In the genomic region with DNA sequence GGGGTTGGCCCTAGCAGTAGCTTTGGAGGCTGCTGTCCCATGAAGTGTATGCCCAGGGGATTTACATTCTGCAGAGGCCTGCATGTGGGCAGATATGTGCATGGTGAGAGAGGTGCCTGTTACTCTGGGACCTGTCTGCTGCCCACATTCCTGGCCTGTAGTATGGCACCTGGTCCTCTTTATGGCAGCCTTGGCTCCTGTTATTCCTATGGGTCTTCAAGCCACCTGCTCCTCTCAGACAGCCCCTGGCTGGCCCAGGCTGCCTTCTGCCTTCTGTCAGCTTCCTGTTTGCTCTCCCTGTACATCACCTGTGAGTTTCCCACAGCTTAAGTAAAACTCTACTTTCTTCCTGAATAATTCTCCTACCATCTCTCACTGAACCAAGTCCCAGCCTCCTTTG, we compare ENCODE assay signal across 21 mouse cellular contexts. TPM values are rescaled to one million over a fixed set of nuclear protein-coding genes. Genes with fewer than 3 reads are reported as not detected.
A peak's percentile ranks its signal among the peaks of the same experiment; 100 is the strongest.
DNase-seq lines count a peak whose midpoint lies in the region; ATAC-seq and TF ChIP-seq lines count a peak whose summit lies in the region.
"Had no signal": no experiment of that assay in that cellular context is flagged by ENCODE, and none has a peak within 500 bp of the region (broad histone marks: within the 10 kb centered on the region; RNA-seq: fewer than 3 reads in every experiment).

No protein-coding gene starts in this region.

- no peaks in the 10 kb centered on the region for H3K4me1 ChIP-seq in kidney, embryonic 14.5 days (ENCODE audit: control insufficient read depth, insufficient read depth, low read length)
- H3K4me1 ChIP-seq in G1E (ENCODE audit: insufficient read depth, low read depth, low read length) = no peaks in the 10 kb centered on the region
- H3K4me1 ChIP-seq: forebrain, embryonic 12.5 days had no signal

- peak; percentile 21; the same call in 1 of the 2 replicates for ATAC-seq in kidney, embryonic 14.5 days (ENCODE audit: low FRiP score, low TSS enrichment)
- ATAC-seq in G1E (ENCODE audit: extremely low read depth, insufficient number of reproducible peaks, low FRiP score, poor library complexity, severe bottlenecking) = 0 out of 2 replicates have a peak, but pooled peaks have one; percentile 15
- ATAC-seq: forebrain, embryonic 16.5 days; inflammation-experienced regulatory T-cells, adult 6 months had no signal

- no peaks in the 10 kb centered on the region for H3K27me3 ChIP-seq in kidney, embryonic 14.5 days (ENCODE audit: control insufficient read depth, insufficient read depth, low read length)
- H3K27me3 ChIP-seq in G1E (ENCODE audit: insufficient read depth, low read length) = no peaks in the 10 kb centered on the region
- H3K27me3 ChIP-seq: embryonic facial prominence, embryonic 13.5 days had no signal

- no peaks in the 10 kb centered on the region for H3K36me3 ChIP-seq in kidney, embryonic 14.5 days (ENCODE audit: control insufficient read depth, insufficient read depth, low read length)
- H3K36me3 ChIP-seq in G1E (replicated peaks) = no peaks in the 10 kb centered on the region
- H3K36me3 ChIP-seq: embryonic facial prominence, embryonic 13.5 days; forebrain, embryonic 12.5 days; heart, embryonic 10.5 days had no signal

- no peak overlapping the region for H3K4me3 ChIP-seq in kidney, embryonic 14.5 days (ENCODE audit: low read length)
- no peak overlapping the region for H3K4me3 ChIP-seq in G1E (ENCODE audit: low read depth, low read length)
- H3K4me3 ChIP-seq: embryonic facial prominence, embryonic 13.5 days; forebrain, embryonic 12.5 days; heart, embryonic 10.5 days had no signal

- no peak overlapping the region for H3K27ac ChIP-seq in kidney, embryonic 14.5 days (ENCODE audit: low read depth, low read length)
- H3K27ac ChIP-seq: embryonic facial prominence, embryonic 13.5 days; forebrain, embryonic 12.5 days; heart, embryonic 10.5 days; hindbrain, embryonic 14.5 days had no signal

- H3K9ac ChIP-seq in kidney, embryonic 14.5 days (ENCODE audit: low read depth, low read length) = no peak overlapping the region
- H3K9ac ChIP-seq: embryonic facial prominence, embryonic 13.5 days; forebrain, embryonic 12.5 days; hindbrain, embryonic 14.5 days had no signal

- DNase-seq in cerebellum, postnatal 10 days = peak; percentile 66 to 74
- DNase-seq in cerebellum, adult 11-12 months = no peak
- no peak for DNase-seq in kidney, adult 8-10 months
- DNase-seq in G1E (ENCODE audit: low spot score) = no peak
- DNase-seq in brain, adult 2 months (ENCODE audit: low read depth, low spot score) = peak; percentile 53
- no peak for DNase-seq in yolk sac, embryonic 10.5 days (ENCODE audit: low spot score)
- DNase-seq: adrenal gland, adult 8-10 months; adrenal gland, postnatal 36 days; gastrocnemius, postnatal 10 days; heart, adult 18-20 months; heart, postnatal 10 days; heart, postnatal 4 days; kidney, adult 18-20 months had no signal

- no peak for TF ChIP-seq CTCF in G1E (IDR thresholded peaks at IDR 0.05; ENCODE audit: low read depth, low read length)

- H3K4me2 ChIP-seq in kidney, embryonic 14.5 days (replicated peaks; ENCODE audit: low read depth, low read length) = no peak overlapping the region
- H3K4me2 ChIP-seq: embryonic facial prominence, embryonic 13.5 days; forebrain, embryonic 12.5 days; hindbrain, embryonic 14.5 days had no signal

- H3K9me3 ChIP-seq in kidney, embryonic 14.5 days (ENCODE audit: control insufficient read depth, low read length) = no peaks in the 10 kb centered on the region
- H3K9me3 ChIP-seq in G1E (replicated peaks) = no peaks in the 10 kb centered on the region
- H3K9me3 ChIP-seq: embryonic facial prominence, embryonic 13.5 days; forebrain, embryonic 12.5 days; heart, embryonic 10.5 days had no signal

RNA-seq across cellular contexts. Expression of gene Camk1g, which starts 27.0 kb away (rescaled TPM):
- polyA plus RNA-seq in kidney, embryonic 14.5 days (2014; fragmentation: Nextera tagmentation; extraction: Ambion mirVana) = 10.2 and 13.4 TPM in 2 replicates
- total RNA-seq in G1E (2014; fragmentation: Nextera tagmentation) (not detected in 2 replicates), G1E (2017) (not detected in 2 replicates)
- polyA plus RNA-seq in G1E (2012) = not detected in 2 replicates
- total RNA-seq: ES-E14 had no signal
- polyA plus RNA-seq: inflammation-experienced regulatory T-cells, adult 6 months had no signal

Comparison
In these comparisons a context has a peak if more than half of its experiments do, and no peak if none do; other contexts are left out.
1. DNase-seq: peak in cerebellum, postnatal 10 days (2 of 2) and brain, adult 2 months (single experiment); none in cerebellum, adult 11-12 months (single experiment), kidney, adult 8-10 months (0 of 2), G1E (single experiment) and yolk sac, embryonic 10.5 days (single experiment).
2. RNA of gene Camk1g, which starts 27.0 kb away (polyA plus RNA-seq): 10.2 to 13.4 TPM in kidney, embryonic 14.5 days; not detected in G1E; every median in the first group is over 10 times any median in the second.